Comparison of ENCODE assay signal across 17 mouse cellular contexts in genomic region chr14:98048403-98048802, GRCm38 (mm10).
DNase-seq lines count a peak whose midpoint lies in the region; ATAC-seq lines count a peak whose summit lies in the region.
"Had no signal": no experiment of that assay in that cellular context is flagged by ENCODE, and none has a peak within 500 bp of the region (broad histone marks: within the 10 kb centered on the region; RNA-seq: fewer than 3 reads in every experiment).

No protein-coding gene starts in this region.

- ATAC-seq in hindbrain, embryonic 11.5 days (ENCODE audit: low FRiP score): peak; percentile 74
- ATAC-seq in hindbrain, embryonic 16.5 days: no peak
- peak; percentile 72 for ATAC-seq in midbrain, embryonic 12.5 days (ENCODE audit: low FRiP score, low read depth)
- ATAC-seq: forebrain, embryonic 13.5 days; intestine, embryonic 15.5 days; lung, postnatal 0 days had no signal

- H3K4me3 ChIP-seq in hindbrain, embryonic 11.5 days (ENCODE audit: low read depth, low read length): no peak overlapping the region
- no peak overlapping the region for H3K4me3 ChIP-seq in hindbrain, embryonic 16.5 days (ENCODE audit: low read length)
- H3K4me3 ChIP-seq in midbrain, embryonic 12.5 days: no peak overlapping the region
- H3K4me3 ChIP-seq: forebrain, embryonic 13.5 days; intestine, embryonic 15.5 days; layer of hippocampus, adult 2 months; neural tube, embryonic 13.5 days had no signal

- no peak overlapping the region for H3K27ac ChIP-seq in hindbrain, embryonic 11.5 days (ENCODE audit: low read depth, low read length)
- H3K27ac ChIP-seq in hindbrain, embryonic 16.5 days (ENCODE audit: low read depth, low read length): no peak overlapping the region
- no peak overlapping the region for H3K27ac ChIP-seq in midbrain, embryonic 12.5 days (replicated peaks)
- H3K27ac ChIP-seq: forebrain, embryonic 13.5 days; intestine, embryonic 15.5 days; layer of hippocampus, adult 2 months; neural tube, embryonic 13.5 days had no signal

- DNase-seq in hindbrain, embryonic 11.5 days (ENCODE audit: low spot score): no peak
- peak; percentile 33 for DNase-seq in retina, embryonic 14.5 days (ENCODE audit: low spot score)
- no peak for DNase-seq in retina, postnatal 1 day
- no peak for DNase-seq in kidney, postnatal 36 days
- DNase-seq in testis, postnatal 10 days (ENCODE audit: low spot score): no peak
- DNase-seq: cerebellum, adult 11-12 months; kidney, adult 8-10 months; kidney, postnatal 14 days; thymus, adult 2 months had no signal

- WGBS in hindbrain, embryonic 11.5 days: 32% methylated on average over 2 of the region's 2 CpGs
- WGBS in hindbrain, embryonic 16.5 days: 34% methylated on average over 2 of the region's 2 CpGs
- WGBS in midbrain, embryonic 12.5 days: 14% methylated on average over 2 of the region's 2 CpGs

- no peaks in the 10 kb centered on the region for H3K36me3 ChIP-seq in hindbrain, embryonic 11.5 days (ENCODE audit: control insufficient read depth, insufficient read depth, low read length)
- no peaks in the 10 kb centered on the region for H3K36me3 ChIP-seq in hindbrain, embryonic 16.5 days (ENCODE audit: control insufficient read depth, insufficient read depth, low read length)
- H3K36me3 ChIP-seq in midbrain, embryonic 12.5 days: no peaks in the 10 kb centered on the region
- H3K36me3 ChIP-seq: intestine, embryonic 15.5 days; neural tube, embryonic 13.5 days had no signal

- no peak overlapping the region for H3K4me2 ChIP-seq in hindbrain, embryonic 11.5 days (replicated peaks; ENCODE audit: low read depth, low read length)
- no peak overlapping the region for H3K4me2 ChIP-seq in hindbrain, embryonic 16.5 days (ENCODE audit: low read length)
- no peak overlapping the region for H3K4me2 ChIP-seq in midbrain, embryonic 12.5 days (replicated peaks)
- H3K4me2 ChIP-seq: forebrain, embryonic 13.5 days; heart, embryonic 11.5 days; intestine, embryonic 15.5 days; neural tube, embryonic 13.5 days had no signal

- no peaks in the 10 kb centered on the region for H3K27me3 ChIP-seq in hindbrain, embryonic 11.5 days (ENCODE audit: control insufficient read depth, insufficient read depth, low read length)
- no peaks in the 10 kb centered on the region for H3K27me3 ChIP-seq in hindbrain, embryonic 16.5 days (replicated peaks; ENCODE audit: control insufficient read depth, insufficient read depth, low read length)
- no peaks in the 10 kb centered on the region for H3K27me3 ChIP-seq in midbrain, embryonic 12.5 days
- H3K27me3 ChIP-seq: forebrain, embryonic 13.5 days; intestine, embryonic 15.5 days; neural tube, embryonic 13.5 days had no signal

- H3K4me1 ChIP-seq in hindbrain, embryonic 11.5 days (replicated peaks; ENCODE audit: control insufficient read depth, insufficient read depth, low read length): no peaks in the 10 kb centered on the region
- peaks cover 3% of the 10 kb centered on the region; the same call in 1 of the 2 replicates for H3K4me1 ChIP-seq in hindbrain, embryonic 16.5 days (ENCODE audit: control insufficient read depth, insufficient read depth, low read depth, low read length)
- peaks cover 17% of the 10 kb centered on the region for H3K4me1 ChIP-seq in midbrain, embryonic 12.5 days
- H3K4me1 ChIP-seq: intestine, embryonic 15.5 days had no signal

- H3K9ac ChIP-seq in hindbrain, embryonic 11.5 days (ENCODE audit: low read depth, low read length): no peak overlapping the region
- no peak overlapping the region for H3K9ac ChIP-seq in hindbrain, embryonic 16.5 days (ENCODE audit: low read depth, low read length)
- no peak overlapping the region for H3K9ac ChIP-seq in midbrain, embryonic 12.5 days (replicated peaks)
- H3K9ac ChIP-seq: forebrain, embryonic 13.5 days; intestine, embryonic 15.5 days; neural tube, embryonic 13.5 days had no signal

- no peaks in the 10 kb centered on the region for H3K9me3 ChIP-seq in hindbrain, embryonic 11.5 days (ENCODE audit: control insufficient read depth, low read length)
- no peaks in the 10 kb centered on the region for H3K9me3 ChIP-seq in hindbrain, embryonic 16.5 days (ENCODE audit: control insufficient read depth, low read length)
- H3K9me3 ChIP-seq in midbrain, embryonic 12.5 days: no peaks in the 10 kb centered on the region
- H3K9me3 ChIP-seq: forebrain, embryonic 13.5 days; intestine, embryonic 15.5 days; neural tube, embryonic 13.5 days had no signal
